Mouse (Mus musculus) thymus, postnatal 4 days (tissue): ENCODE results near the gene Trim39.
A peak's percentile ranks its signal among the peaks of the same experiment; 100 is the strongest.

ENCODE experiments used
- DNase-seq: peaks from one replicate; pipeline ENCODE4 v3.0.0; 2021

Gene Trim39

GRCm38 (mm10) chr17:36245741-36246140, 26.3 kb downstream of the Trim39 start:
- DNase-seq: no peak

GRCm38 (mm10) chr17:36244031-36244430, 28.0 kb downstream of the Trim39 start:
- no peak for DNase-seq

DNA sequence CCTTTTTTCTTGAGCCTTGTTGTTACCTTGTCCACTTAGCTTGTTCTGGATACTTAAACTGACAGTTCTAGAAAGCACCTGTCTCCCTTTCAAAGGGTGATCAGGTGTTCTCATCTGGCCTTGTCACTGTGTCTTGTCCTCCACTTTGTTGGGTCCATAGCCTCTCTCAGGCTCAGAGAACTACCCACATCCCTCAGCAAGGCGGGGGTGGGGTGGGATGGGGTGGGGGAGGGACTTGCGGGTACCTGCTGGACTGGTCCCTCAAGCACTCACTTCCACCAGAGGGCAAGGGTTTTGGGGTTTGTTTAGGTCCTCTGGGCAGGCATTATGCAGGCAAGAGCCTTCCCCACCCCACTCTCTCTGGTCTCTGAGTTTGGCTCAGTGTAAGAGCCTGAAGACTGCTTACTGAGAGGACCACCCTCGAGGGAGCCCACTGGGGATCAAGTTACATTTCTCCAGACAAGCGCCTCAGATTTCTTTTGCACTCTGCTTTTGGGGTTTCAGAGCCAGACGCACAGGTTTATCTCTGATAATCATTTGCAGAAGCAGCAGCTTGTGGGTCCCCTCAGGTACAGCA, 31.3 kb downstream of the Trim39 start:
- DNase-seq: no peak

- no peak for DNase-seq
Observed at GRCm38 (mm10) chr17:36237321-36237921, 34.6 kb downstream of the Trim39 start.

GRCm38 (mm10) chr17:36235300-36235699, 36.7 kb downstream of the Trim39 start:
- DNase-seq: peak; percentile 76

DNA sequence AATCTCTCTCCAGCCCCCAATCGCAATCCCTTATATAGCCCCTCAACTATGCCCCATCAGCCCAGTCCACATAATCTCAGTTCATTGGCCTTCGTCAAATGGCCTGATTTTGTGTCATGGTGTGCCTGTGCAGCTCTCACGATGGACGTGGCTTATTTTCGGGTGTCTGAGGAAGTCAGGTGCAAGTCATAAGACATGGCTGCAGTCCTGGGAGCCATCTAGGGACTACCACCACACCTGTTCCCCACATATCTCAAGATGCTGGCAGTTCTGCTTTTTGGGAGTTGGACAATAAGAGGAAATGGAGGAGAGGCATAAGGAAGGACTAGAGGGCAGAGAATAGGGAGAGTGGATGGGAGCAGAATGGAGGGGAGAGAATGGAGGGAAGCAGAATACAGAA, 38.5 kb downstream of the Trim39 start:
- DNase-seq: no peak

DNA sequence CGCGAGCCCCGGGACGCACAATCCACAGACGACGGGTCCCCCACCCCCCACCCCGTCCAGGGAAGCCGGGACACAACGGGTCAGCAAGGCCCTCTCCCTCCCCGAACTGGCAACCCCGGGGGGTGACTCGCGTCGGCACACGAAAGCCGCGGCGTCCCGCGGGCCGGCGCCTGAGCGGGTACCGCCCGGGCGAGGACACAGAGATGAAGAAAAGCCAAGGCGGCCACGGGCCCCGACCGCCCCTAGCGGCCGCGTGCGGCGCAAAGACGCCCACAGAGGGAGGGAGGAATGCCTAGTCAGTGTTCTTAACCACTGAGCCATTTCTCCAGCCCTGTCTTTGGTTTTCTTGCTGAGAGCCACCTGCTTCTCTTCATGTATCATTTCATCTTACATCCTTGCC, 40.7 kb downstream of the Trim39 start:
- DNase-seq: peak; percentile 95

GRCm38 (mm10) chr17:36229046-36229445, 43.0 kb downstream of the Trim39 start:
- peak; percentile 50 for DNase-seq

DNA sequence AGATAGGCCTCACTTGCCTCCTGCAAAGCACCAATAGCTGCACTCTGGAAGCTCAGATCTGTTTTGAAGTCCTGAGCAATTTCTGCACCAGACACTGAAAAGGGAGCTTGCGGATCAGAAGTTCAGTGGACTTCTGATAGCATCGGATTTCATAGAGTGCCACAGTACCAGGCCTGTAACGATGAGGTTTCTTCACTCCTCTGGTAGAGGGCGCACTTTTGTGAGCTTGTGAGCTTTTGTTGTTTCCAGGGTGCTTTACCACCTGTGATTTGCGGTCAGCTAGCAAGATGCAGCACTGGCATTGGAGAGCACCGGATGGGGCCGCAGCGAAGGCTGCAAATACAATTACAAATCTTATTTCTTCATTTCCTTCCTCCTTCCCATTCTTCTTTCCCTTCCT, 45.1 kb downstream of the Trim39 start:
- peak; percentile 72 for DNase-seq

DNA sequence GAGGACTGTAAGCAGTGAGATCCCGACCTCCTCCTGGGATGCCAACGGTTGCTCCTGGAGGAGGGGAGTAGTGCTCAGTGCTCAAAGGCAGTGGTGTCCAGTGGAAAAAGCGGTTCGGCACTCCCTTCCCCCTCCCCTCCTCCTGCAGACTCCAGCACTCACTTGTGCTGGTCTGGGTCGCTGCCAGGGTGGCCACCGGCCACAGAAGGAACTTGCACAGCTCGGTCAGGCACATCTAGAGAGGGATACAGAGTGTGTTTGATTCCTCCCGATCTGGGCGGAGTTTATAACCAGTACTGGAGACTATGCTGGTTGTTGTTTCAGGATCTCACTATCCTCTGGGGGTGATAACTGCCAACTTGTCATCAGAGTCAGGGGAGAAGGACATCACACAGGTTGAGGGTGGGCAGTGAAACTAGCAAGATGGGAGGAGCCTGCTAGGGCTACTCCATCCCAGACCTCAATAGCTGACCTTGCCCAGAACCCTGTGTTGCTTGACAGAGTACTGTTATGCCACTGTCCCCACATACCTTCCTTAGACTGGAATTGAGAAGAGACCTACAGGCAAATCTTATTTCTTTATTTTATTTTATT, 46.7 kb downstream of the Trim39 start:
- no peak for DNase-seq

DNA sequence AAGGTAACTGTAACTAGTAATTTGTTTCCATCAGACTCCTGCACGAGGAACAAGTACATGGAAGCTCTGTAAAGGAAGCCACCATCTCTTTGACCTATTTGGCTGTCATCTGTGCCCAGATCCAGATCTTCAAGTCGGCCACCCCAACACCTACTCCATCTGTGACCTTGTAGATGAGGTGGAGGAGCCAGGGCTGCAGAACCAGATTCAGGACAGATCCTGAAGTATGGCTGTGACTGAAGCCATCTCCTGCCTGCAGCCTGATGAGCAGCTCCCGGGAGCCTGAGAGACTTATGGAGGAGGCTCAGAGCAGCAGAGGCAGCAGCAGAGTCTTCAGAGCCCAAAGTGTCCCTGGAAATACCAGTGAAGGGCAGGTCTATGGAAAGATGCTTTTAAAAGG, 47.6 kb downstream of the Trim39 start:
- DNase-seq: no peak

GRCm38 (mm10) chr17:36218594-36219155, 53.4 kb downstream of the Trim39 start:
- DNase-seq: no peak

DNA sequence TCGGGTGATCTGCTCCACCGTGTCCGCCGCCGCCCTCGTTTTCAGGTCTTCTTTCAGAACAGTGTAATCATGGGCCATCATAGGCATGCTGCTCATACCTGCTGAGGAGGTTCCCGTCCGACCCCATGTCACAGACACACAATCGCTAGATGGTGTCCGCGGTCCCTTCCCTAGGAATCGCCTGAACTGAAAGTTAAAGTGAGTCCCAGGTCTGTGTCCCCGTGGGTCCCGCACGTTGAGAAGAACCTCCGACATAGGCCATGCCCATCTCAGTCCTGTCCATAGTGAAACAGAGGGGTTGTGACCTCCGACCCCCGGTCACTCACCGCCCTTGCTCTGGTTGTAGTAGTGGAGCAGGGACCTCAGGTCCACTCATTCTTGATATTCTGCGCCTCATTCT, 56.5 kb downstream of the Trim39 start:
- no peak for DNase-seq
